Mouse (Mus musculus): ENCODE results near the gene Cdk5rap1.

GRCm38 (mm10) chr2:154399325-154399724, 26.5 kb upstream of the Cdk5rap1 start:
- TF ChIP-seq CTCF (conservative IDR thresholded peaks at IDR 0.05 in 1 of 2, IDR thresholded peaks at IDR 0.05 in 1 of 2; ENCODE audit: low read depth in 2 of 2, low read length in 2 of 2) (no peak), MAFK (IDR thresholded peaks at IDR 0.05; ENCODE audit: insufficient replicate concordance, low read length) (no peak), EP300 (IDR thresholded peaks at IDR 0.05; ENCODE audit: low read length) (no peak), RAD21 (IDR thresholded peaks at IDR 0.05; ENCODE audit: low read depth, low read length) (no peak), MAX (IDR thresholded peaks at IDR 0.05; ENCODE audit: low read length) (no peak)
